In genomic region chr16:33916473-33917251, GRCm38 (mm10) we compare ENCODE assay signal across 8 mouse cellular contexts. TPM values are rescaled to one million over a fixed set of nuclear protein-coding genes. Genes with fewer than 3 reads are reported as not detected.
A peak's percentile ranks its signal among the peaks of the same experiment; 100 is the strongest.
DNase-seq lines count a peak whose midpoint lies in the region; ATAC-seq and TF ChIP-seq lines count a peak whose summit lies in the region.

No protein-coding gene starts in this region.

- no peak overlapping the region for H3K4me3 ChIP-seq in layer of hippocampus, adult 2 months
- H3K4me3 ChIP-seq in kidney, adult 2 months (ENCODE audit: insufficient read depth, low read depth, low read length): no peak overlapping the region
- H3K4me3 ChIP-seq in lung, embryonic 14.5 days (ENCODE audit: low read depth, low read length): no peak overlapping the region
- no peak overlapping the region for H3K4me3 ChIP-seq in stomach, postnatal 0 days (ENCODE audit: low read depth, low read length)

- no peak for DNase-seq in layer of hippocampus, adult 2 months (ENCODE audit: low spot score in 2 of 2)
- no peak for DNase-seq in layer of hippocampus, adult 18-20 months (ENCODE audit: low spot score in 2 of 2)
- DNase-seq in cerebellum, adult 18-20 months: peak; percentile 55 to 62
- DNase-seq in gastrocnemius, postnatal 4 days (ENCODE audit: low spot score in 2 of 2): peak; percentile 67 to 80
- DNase-seq in kidney, adult 2 months: peak; percentile 92
- DNase-seq in lung, embryonic 14.5 days: peak; percentile 89
- DNase-seq in stomach, postnatal 0 days (ENCODE audit: low spot score): peak; percentile 47
- DNase-seq in right cerebral cortex, adult 2 months (ENCODE audit: low spot score in 2 of 2): no peak

- no peak for TF ChIP-seq CTCF in layer of hippocampus, adult 2 months (conservative IDR thresholded peaks at IDR 0.05)
- TF ChIP-seq CTCF in kidney, adult 2 months (conservative IDR thresholded peaks at IDR 0.05; ENCODE audit: insufficient read depth, insufficient read length, low read depth, low read length): no peak
- TF ChIP-seq CTCF in lung, embryonic 14.5 days (IDR thresholded peaks at IDR 0.05; ENCODE audit: low read depth): no peak
- TF ChIP-seq CTCF in stomach, postnatal 0 days (IDR thresholded peaks at IDR 0.05; ENCODE audit: low read depth): no peak; the same call in 1 of the 2 replicates

- ATAC-seq in lung, embryonic 14.5 days (ENCODE audit: insufficient read depth): peak; percentile 79
- ATAC-seq in stomach, postnatal 0 days (ENCODE audit: low FRiP score, low TSS enrichment): peak; percentile 70

- no peaks in the 10 kb centered on the region for H3K27me3 ChIP-seq in kidney, adult 2 months (replicated peaks; ENCODE audit: control insufficient read depth, insufficient read depth, low read length)
- H3K27me3 ChIP-seq in lung, embryonic 14.5 days (ENCODE audit: insufficient read depth, low read length): no peaks in the 10 kb centered on the region
- H3K27me3 ChIP-seq in stomach, postnatal 0 days (ENCODE audit: control insufficient read depth, insufficient read depth, low read length): no peaks in the 10 kb centered on the region

- H3K4me1 ChIP-seq in kidney, adult 2 months (ENCODE audit: control insufficient read depth, insufficient read depth, low read length): peaks cover 25% of the 10 kb centered on the region
- peaks cover 35% of the 10 kb centered on the region for H3K4me1 ChIP-seq in lung, embryonic 14.5 days (ENCODE audit: insufficient read depth)
- peaks cover 6% of the 10 kb centered on the region for H3K4me1 ChIP-seq in stomach, postnatal 0 days (replicated peaks; ENCODE audit: control insufficient read depth, insufficient read depth)

- H3K4me2 ChIP-seq in lung, embryonic 14.5 days: peak overlapping the region; percentile 4; the same call in 1 of the 2 replicates
- H3K4me2 ChIP-seq in stomach, postnatal 0 days (replicated peaks; ENCODE audit: low read depth): no peak overlapping the region

- WGBS in kidney, adult 2 months: 23% methylated on average over 12 of the region's 12 CpGs
- WGBS in lung, embryonic 14.5 days: 35% methylated on average over 12 of the region's 12 CpGs
- WGBS in stomach, postnatal 0 days: 33% methylated on average over 12 of the region's 12 CpGs

- no peak overlapping the region for H3K9ac ChIP-seq in lung, embryonic 14.5 days
- no peak overlapping the region for H3K9ac ChIP-seq in stomach, postnatal 0 days (ENCODE audit: low read length)

- TF ChIP-seq POLR2A in kidney, adult 2 months (IDR thresholded peaks at IDR 0.05; ENCODE audit: low read depth, low read length): no peak

- H3K36me3 ChIP-seq in kidney, adult 2 months (ENCODE audit: control insufficient read depth, insufficient read depth, low read length): no peaks in the 10 kb centered on the region; the same call in 1 of the 2 replicates
- H3K36me3 ChIP-seq in lung, embryonic 14.5 days (ENCODE audit: insufficient read depth): peaks cover 24% of the 10 kb centered on the region
- H3K36me3 ChIP-seq in stomach, postnatal 0 days (ENCODE audit: control insufficient read depth, insufficient read depth, low read length): 0 out of 2 replicates have a peak, but pooled peaks cover 9% of the 10 kb centered on the region

- no peak for TF ChIP-seq EP300 in stomach, postnatal 0 days (optimal IDR thresholded peaks at IDR 0.05)

- H3K27ac ChIP-seq in layer of hippocampus, adult 2 months: peak overlapping the region; percentile 9; the same call in 1 of the 2 replicates
- H3K27ac ChIP-seq in kidney, adult 2 months (ENCODE audit: insufficient read depth, low read depth, low read length): peak overlapping the region; percentile 33
- peak overlapping the region; percentile 69 for H3K27ac ChIP-seq in lung, embryonic 14.5 days (ENCODE audit: low read depth)
- H3K27ac ChIP-seq in stomach, postnatal 0 days (replicated peaks): peak overlapping the region; percentile 69

- H3K9me3 ChIP-seq in lung, embryonic 14.5 days (ENCODE audit: low read depth, low read length): no peaks in the 10 kb centered on the region
- no peaks in the 10 kb centered on the region for H3K9me3 ChIP-seq in stomach, postnatal 0 days (ENCODE audit: control insufficient read depth, low read length)

RNA-seq across cellular contexts. Expression of gene Umps, which starts 50.2 kb away (rescaled TPM):
- total RNA-seq in layer of hippocampus, adult 2 months (2021): 10 to 100 TPM; 17.1 to 17.2 TPM
- total RNA-seq in layer of hippocampus, adult 18-20 months (2021): 10 to 100 TPM; 18.0 to 18.1 TPM
- 10 to 100 TPM; 13.4 to 13.5 TPM for total RNA-seq in gastrocnemius, postnatal 4 days (2021)
- 14.9 and 16.5 TPM in 2 replicates for polyA plus RNA-seq in kidney, adult 2 months (2012; rRNA removed)
- polyA plus RNA-seq in lung, embryonic 14.5 days (2014; fragmentation: Nextera tagmentation; extraction: Ambion mirVana): 69.9 and 71.1 TPM in 2 replicates
- 24.0 and 26.4 TPM in 2 replicates for polyA plus RNA-seq in stomach, postnatal 0 days (2015; fragmentation: Nextera tagmentation; extraction: Ambion mirVana)

Comparison
In these comparisons a context has a peak if more than half of its experiments do, and no peak if none do; other contexts are left out.
1. DNase-seq: peak in cerebellum, adult 18-20 months (2 of 2), gastrocnemius, postnatal 4 days (2 of 2), kidney, adult 2 months (single experiment), lung, embryonic 14.5 days (single experiment) and stomach, postnatal 0 days (single experiment); none in layer of hippocampus, adult 2 months (0 of 2), layer of hippocampus, adult 18-20 months (0 of 2) and right cerebral cortex, adult 2 months (0 of 2).
2. H3K27ac ChIP-seq: peak in every context shown above with its lines; median percentile 69 in lung, embryonic 14.5 days; 69 in stomach, postnatal 0 days; 33 in kidney, adult 2 months; 9 in layer of hippocampus, adult 2 months.